Mouse (Mus musculus) ES-E14 (cell line): ENCODE results near the gene Mzf1.

Experiments
- CHD2 ChIP-seq: IDR thresholded peaks from 2 replicates; pipeline ENCODE4 v1.6.1; 2014; ENCODE audit warnings: mild to moderate bottlenecking, low read depth, low read length, inconsistent platforms
- MAFK ChIP-seq: IDR thresholded peaks from 2 replicates; pipeline ENCODE4 v1.6.1; 2014; ENCODE audit warnings: mild to moderate bottlenecking, low read depth, low read length, inconsistent platforms; ENCODE audit not compliant: insufficient read depth
- ZNF384 ChIP-seq: IDR thresholded peaks from 2 replicates; pipeline ENCODE4 v1.6.1; 2012; ENCODE audit warnings: low read depth, low read length, inconsistent platforms

DNA sequence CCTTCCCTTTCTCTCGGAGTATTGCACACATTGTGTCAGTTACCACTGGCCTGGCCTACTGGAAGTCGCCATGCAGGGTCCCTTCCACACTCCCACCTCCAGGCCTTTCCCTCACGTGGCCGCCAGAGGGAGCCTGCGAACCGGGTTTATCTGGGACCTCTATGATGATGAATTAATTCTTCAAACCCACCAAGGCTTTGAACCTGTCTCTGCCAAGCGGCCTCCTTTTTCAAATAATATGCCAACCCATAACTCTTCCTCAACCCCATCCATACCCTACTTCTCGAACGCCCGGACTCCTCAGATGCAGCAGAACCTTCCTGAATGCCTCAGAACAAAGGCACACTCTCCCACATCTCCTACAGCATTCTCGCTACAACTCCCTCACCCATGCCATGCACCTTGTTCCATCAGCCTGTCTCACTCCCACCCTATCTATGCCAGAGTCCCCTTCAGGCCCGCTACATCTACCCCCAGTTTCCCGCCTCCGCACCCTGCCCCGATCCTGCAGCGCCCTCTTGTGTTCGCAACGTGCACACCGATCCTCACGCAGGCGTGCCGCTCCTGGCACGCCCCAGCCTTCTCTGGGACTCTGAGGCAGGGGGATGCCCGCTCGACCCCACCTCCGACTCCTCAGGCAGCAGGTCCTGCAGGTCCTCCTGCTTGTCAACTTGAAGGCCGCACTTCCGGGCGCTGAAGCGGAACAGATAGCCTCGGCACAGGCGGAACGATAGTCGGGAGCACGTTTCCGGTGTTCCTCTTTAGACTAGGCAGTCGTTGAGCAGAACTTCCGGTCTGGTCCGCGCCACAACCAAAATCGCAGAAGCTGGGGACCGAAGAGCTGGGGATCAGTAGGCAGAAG is 45.2 kb downstream of the Mzf1 start:
- TF ChIP-seq ZNF384 (no peak), CHD2 (0 out of 2 replicates have a peak, but pooled peaks have one; percentile 41), MAFK (no peak; the same call in 1 of the 2 replicates)
